Mouse (Mus musculus) thymus, adult 2 months (tissue): ENCODE data around the gene Spats2.

Source experiments
- CTCF ChIP-seq: fragments of 200-500 bp; IDR thresholded peaks from 2 replicates; pipeline ENCODE4 v1.5.1; 2012; ENCODE audit warnings: mild to moderate bottlenecking, control low read depth, low read length, moderate library complexity, borderline replicate concordance; ENCODE audit not compliant: control insufficient read depth, poor library complexity, insufficient read depth; ENCODE audit errors: extremely low read depth
- POLR2A ChIP-seq: fragments of 200-500 bp; IDR thresholded peaks from 2 replicates; pipeline ENCODE4 v1.6.1; 2012; ENCODE audit warnings: mild to moderate bottlenecking, low read length, control low read depth, moderate library complexity; ENCODE audit not compliant: control insufficient read depth, poor library complexity, insufficient read depth; ENCODE audit errors: extremely low read depth

DNA sequence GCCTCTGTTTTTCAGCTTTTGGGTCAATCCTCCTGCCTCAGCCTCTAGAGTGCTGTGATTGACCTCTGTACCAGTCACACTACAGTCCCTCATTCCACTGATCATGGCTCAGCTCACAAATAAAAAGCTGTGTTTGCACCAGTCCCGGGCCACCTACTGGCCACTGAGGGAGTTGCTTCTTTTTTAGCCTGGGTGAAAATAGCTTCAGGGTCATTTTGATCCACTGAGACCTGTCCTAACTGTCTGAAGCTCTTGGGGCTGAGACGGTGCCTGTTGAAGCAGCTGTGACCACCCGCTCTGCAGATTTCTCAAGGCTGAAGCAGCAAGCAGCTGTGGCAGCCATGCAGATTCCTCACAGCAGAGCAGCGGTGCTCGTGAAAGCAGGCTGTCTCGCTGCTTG, 14.0 kb downstream of the Spats2 start:
- TF ChIP-seq POLR2A (no peak), CTCF (peak; percentile 57; the same call in 1 of the 2 replicates)
